Mouse (Mus musculus) right cerebral cortex, postnatal 10 days (tissue): ENCODE measurements at regions not wholly inside any gene's neighbourhood (a gene's known extent, or its start where the extent isn't known, plus 50 kb on each side); places are given as distances from the start of the nearest gene placed in this dataset.
A peak's percentile ranks its signal among the peaks of the same experiment; 100 is the strongest.
"Not testable (repeated sequence)": the region's sequence is repeated elsewhere in the genome, so short reads cannot be mapped to it uniquely, and the experiment has no call there.

Experiments
- DNase-seq, 2 experiments: peaks; one replicate each; pipeline ENCODE4 v3.0.0; 2021; ENCODE audit warnings: low spot score in 2 of 2

- DNase-seq = peak; percentile 59 to 64
Observed at GRCm38 (mm10) chr10:118049330-118049729, 92.3 kb upstream of the Mdm1 start.

GRCm38 (mm10) chr10:118050152-118050641, 91.4 kb upstream of the Mdm1 start:
- no peak for DNase-seq

- peak; percentile 37 to 39 for DNase-seq
Observed at GRCm38 (mm10) chr10:118052042-118052441, 89.6 kb upstream of the Mdm1 start.

GRCm38 (mm10) chr10:118052477-118052876, 89.1 kb upstream of the Mdm1 start:
- DNase-seq = no peak

GRCm38 (mm10) chr10:118053037-118053436, 88.6 kb upstream of the Mdm1 start:
- no peak for DNase-seq

- DNase-seq = no peak
Observed at GRCm38 (mm10) chr10:118056789-118057271, 84.8 kb upstream of the Mdm1 start.

- DNase-seq = no peak
Observed at GRCm38 (mm10) chr10:118057516-118057915, 84.1 kb upstream of the Mdm1 start.

- no peak for DNase-seq
Observed at GRCm38 (mm10) chr10:118064816-118065216, 76.8 kb upstream of the Mdm1 start.

GRCm38 (mm10) chr10:118076341-118076740, 65.3 kb upstream of the Mdm1 start:
- not testable (repeated sequence) for DNase-seq

GRCm38 (mm10) chr10:118081636-118082166, 59.9 kb upstream of the Mdm1 start:
- no peak for DNase-seq

- DNase-seq = no peak
Observed at GRCm38 (mm10) chr10:118083035-118083720, 58.4 kb upstream of the Mdm1 start.

GRCm38 (mm10) chr10:118083721-118084075, 57.9 kb upstream of the Mdm1 start:
- DNase-seq = no peak

GRCm38 (mm10) chr10:118085046-118085983, 56.3 kb upstream of the Mdm1 start:
- DNase-seq = peak; percentile 45 to 47

GRCm38 (mm10) chr10:118087570-118088340, 53.9 kb upstream of the Mdm1 start:
- no peak for DNase-seq

GRCm38 (mm10) chr10:118088499-118088898, 53.1 kb upstream of the Mdm1 start:
- DNase-seq = no peak

- no peak for DNase-seq
Observed at GRCm38 (mm10) chr10:118089879-118090278, 51.7 kb upstream of the Mdm1 start.

GRCm38 (mm10) chr10:118091476-118091875, 50.1 kb upstream of the Mdm1 start:
- no peak for DNase-seq
